Mouse (Mus musculus): ENCODE measurements around the gene Tpd52l1. TPM values are rescaled to one million over a fixed set of nuclear protein-coding genes. Genes with fewer than 3 reads are reported as not detected.

Gene Tpd52l1
- 117 and 150 TPM in 2 replicates for polyA plus RNA-seq (2015; fragmentation: Nextera tagmentation; extraction: Ambion mirVana)

DNA sequence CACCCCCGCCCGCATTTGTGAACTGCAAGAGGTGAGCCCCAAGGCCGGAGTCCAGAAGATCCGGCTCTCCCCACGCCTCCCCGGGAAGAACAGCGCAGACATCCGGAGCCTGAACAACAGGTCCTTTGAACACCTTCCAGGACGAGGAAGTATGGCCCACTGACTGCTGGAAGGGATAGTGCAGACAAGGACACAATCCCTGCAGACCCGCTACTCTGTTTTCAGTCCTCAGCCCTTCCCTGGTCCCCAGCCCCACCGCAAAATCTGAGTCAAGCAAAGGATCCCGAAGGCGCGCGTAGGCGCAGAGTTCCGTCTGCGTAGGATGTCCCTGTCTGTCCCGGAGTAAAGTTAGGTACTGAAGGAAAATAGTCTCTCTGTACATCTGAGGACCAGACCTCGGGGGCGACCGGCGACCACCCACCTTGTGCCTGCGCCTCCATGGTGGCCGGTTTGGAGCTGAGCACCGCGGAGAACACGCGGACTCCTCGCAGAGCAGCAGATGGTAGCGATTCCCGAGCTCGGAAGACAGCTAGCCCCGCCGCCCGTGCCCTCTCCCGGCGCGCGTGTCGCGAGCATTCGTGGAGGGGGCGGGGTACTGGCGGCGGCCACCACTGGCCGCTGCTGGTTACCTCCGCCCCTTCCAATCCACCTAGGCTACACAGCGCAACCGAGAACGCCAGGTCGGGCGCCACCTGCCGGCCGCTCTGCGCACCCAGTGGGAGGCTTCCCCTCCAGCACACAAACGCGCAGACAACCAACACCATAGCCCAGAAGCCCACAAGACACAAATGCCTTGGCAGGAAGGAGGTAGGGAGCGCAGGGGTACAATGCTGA, at the start of gene Tpd52l1:
Gene Tpd52l1 (minus strand): TSS at position 668 of the 834 bp plus-strand sequence.

DNA sequence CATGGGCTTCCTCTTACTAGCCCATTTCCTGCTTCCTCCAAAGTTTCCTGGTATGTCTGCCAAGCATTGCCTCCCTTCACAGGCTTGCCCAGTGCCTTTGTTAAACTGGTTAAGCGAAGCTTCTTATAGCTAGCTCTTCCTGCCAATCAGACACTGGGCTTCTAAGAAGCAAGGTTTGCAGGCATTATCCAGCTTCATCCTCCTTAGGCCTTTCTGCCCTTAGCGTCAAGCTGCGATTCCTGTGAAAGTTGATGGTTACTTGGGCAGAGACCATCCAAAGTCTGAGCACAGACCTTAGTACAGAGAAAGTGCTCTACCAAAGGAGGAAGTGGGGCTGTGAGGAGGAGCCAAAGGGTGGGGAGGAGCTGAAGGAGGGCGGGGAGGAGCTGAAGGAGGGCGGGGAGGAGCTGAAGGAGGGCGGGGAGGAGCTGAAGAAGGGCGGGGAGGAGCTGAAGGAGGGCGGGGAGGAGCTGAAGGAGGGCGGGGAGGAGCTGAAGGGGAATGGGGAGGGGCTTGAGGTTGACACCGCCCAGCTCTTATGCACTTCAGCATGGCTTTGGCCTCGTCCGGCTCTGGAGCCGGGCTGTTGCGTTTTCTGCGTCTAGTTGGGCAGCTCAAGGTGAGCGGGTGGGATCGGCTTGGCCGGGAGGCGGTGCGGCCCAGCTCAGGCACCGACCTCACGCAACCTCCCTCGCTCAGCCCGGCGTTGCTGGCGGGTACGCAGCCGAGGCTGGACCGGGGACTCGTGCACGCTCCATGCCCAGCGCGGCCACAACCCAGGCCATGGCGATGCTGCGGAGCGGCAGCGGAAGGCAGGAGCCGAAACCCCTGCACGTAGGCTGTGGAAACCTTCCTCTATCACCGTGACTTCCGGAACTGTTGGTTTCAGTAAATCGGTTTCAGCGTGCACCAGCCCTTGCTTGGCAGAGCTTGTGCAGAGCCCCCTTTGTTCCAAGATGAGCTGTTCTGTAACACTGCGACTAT, 132.6 kb downstream of the Tpd52l1 start, which contains the start of gene Hddc2:
Gene Hddc2 (plus strand): TSS at position 519 of the 984 bp plus-strand sequence.

Other genes starting within 250 kb of the Tpd52l1 start
- gene Hddc2, start 132.6 kb downstream of the Tpd52l1 start, polyA plus RNA-seq (2015; fragmentation: Nextera tagmentation; extraction: Ambion mirVana), result 128 and 152 TPM in 2 replicates
- 1.8 and 2.1 TPM in 2 replicates for gene Rnf217, start 163.2 kb upstream of the Tpd52l1 start, polyA plus RNA-seq (2015; fragmentation: Nextera tagmentation; extraction: Ambion mirVana)

Data from adrenal gland, postnatal 0 days (tissue).